Comparison of ENCODE assay signal across 13 mouse cellular contexts in the genomic region with DNA sequence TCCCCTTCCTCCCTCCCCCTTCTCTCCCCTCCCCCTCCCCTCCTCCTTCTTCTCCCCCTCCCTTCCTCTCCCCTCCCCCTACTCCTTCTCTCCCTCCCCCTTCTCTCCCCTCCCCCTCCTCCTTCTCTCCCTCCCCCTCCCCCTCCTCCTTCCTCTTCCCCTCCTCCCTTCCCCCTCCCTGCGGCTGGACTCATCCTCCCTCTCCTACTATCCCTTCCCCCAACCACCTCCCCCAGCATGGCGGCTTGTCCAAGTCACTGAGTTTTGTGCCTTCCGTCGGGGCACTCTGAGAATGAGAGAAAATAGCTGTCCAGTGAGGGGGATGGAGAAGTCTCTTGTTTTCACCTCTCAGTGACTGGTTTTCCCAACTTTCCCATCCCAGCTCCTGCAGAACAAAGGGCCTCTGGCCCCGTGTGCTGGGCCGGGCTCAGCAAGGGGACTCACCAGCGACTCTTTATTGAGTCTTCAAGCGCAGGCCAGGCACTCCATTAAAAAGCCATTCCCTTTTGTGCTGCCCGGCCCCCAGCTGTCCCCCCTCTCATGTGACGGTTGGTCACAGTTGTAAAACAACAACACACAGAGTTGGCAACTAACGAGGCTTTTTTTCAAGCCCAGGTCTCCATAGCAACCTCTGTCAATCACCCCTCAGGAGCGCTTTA.
DNase-seq lines count a peak whose midpoint lies in the region; ATAC-seq and TF ChIP-seq lines count a peak whose summit lies in the region.
"Had no signal": no experiment of that assay in that cellular context is flagged by ENCODE, and none has a peak within 500 bp of the region (broad histone marks: within the 10 kb centered on the region; RNA-seq: fewer than 3 reads in every experiment).

No protein-coding gene starts in this region.

- H3K79me2 ChIP-seq in heart, adult 2 months (replicated peaks; ENCODE audit: control insufficient read depth, insufficient read depth, low read length), result no peaks in the 10 kb centered on the region

- H3K4me1 ChIP-seq in heart, adult 2 months (ENCODE audit: control insufficient read depth, insufficient read depth, low read length), result peaks cover 20% of the 10 kb centered on the region
- H3K4me1 ChIP-seq in hindbrain, embryonic 13.5 days (replicated peaks), result peaks cover 49% of the 10 kb centered on the region
- H3K4me1 ChIP-seq in midbrain, embryonic 16.5 days (ENCODE audit: control insufficient read depth, insufficient read depth, low read length), result peaks cover 14% of the 10 kb centered on the region

- H3K4me2 ChIP-seq in hindbrain, embryonic 13.5 days, result no peak overlapping the region
- no peak overlapping the region for H3K4me2 ChIP-seq in midbrain, embryonic 16.5 days (ENCODE audit: low read length)
- H3K4me2 ChIP-seq: embryonic facial prominence, embryonic 13.5 days; limb, embryonic 13.5 days; stomach, embryonic 15.5 days had no signal

- H3K27ac ChIP-seq in heart, adult 2 months, result peak overlapping the region; percentile 23; the same call in 1 of the 2 replicates
- H3K27ac ChIP-seq in hindbrain, embryonic 13.5 days, result peak overlapping the region; percentile 26; the same call in 1 of the 2 replicates
- no peak overlapping the region for H3K27ac ChIP-seq in midbrain, embryonic 16.5 days (ENCODE audit: low read length)
- H3K27ac ChIP-seq: embryonic facial prominence, embryonic 13.5 days; limb, embryonic 13.5 days; macrophage; stomach, embryonic 15.5 days had no signal

- H3K36me3 ChIP-seq in heart, adult 2 months (ENCODE audit: control insufficient read depth, insufficient read depth, low read length), result peaks cover 3% of the 10 kb centered on the region; the same call in 1 of the 2 replicates
- no peaks in the 10 kb centered on the region for H3K36me3 ChIP-seq in hindbrain, embryonic 13.5 days
- no peaks in the 10 kb centered on the region for H3K36me3 ChIP-seq in midbrain, embryonic 16.5 days (ENCODE audit: control insufficient read depth, insufficient read depth, low read length)
- H3K36me3 ChIP-seq: embryonic facial prominence, embryonic 13.5 days; limb, embryonic 13.5 days; stomach, embryonic 15.5 days had no signal

- TF ChIP-seq EP300 in heart, adult 2 months (IDR thresholded peaks at IDR 0.05; ENCODE audit: insufficient read depth, low read depth, low read length), result no peak

- no peaks in the 10 kb centered on the region for H3K9me3 ChIP-seq in hindbrain, embryonic 13.5 days
- H3K9me3 ChIP-seq in midbrain, embryonic 16.5 days (replicated peaks; ENCODE audit: control insufficient read depth, low read length, poor library complexity, severe bottlenecking), result no peaks in the 10 kb centered on the region
- H3K9me3 ChIP-seq: embryonic facial prominence, embryonic 13.5 days; limb, embryonic 13.5 days; stomach, embryonic 15.5 days had no signal

- no peak overlapping the region for H3K9ac ChIP-seq in heart, adult 2 months (ENCODE audit: low read depth, low read length)
- no peak overlapping the region for H3K9ac ChIP-seq in hindbrain, embryonic 13.5 days
- no peak overlapping the region for H3K9ac ChIP-seq in midbrain, embryonic 16.5 days (ENCODE audit: low read depth, low read length)
- H3K9ac ChIP-seq: embryonic facial prominence, embryonic 13.5 days; limb, embryonic 13.5 days; stomach, embryonic 15.5 days had no signal

- no peak overlapping the region for H3K4me3 ChIP-seq in heart, adult 2 months
- no peak overlapping the region for H3K4me3 ChIP-seq in hindbrain, embryonic 13.5 days
- no peak overlapping the region for H3K4me3 ChIP-seq in midbrain, embryonic 16.5 days (ENCODE audit: low read depth, low read length)
- H3K4me3 ChIP-seq: embryonic facial prominence, embryonic 13.5 days; limb, embryonic 13.5 days; stomach, embryonic 15.5 days had no signal

- TF ChIP-seq CTCF in heart, adult 2 months (IDR thresholded peaks at IDR 0.05), result no peak

- ATAC-seq in hindbrain, embryonic 13.5 days (ENCODE audit: low FRiP score), result peak; percentile 19; the same call in 1 of the 2 replicates
- ATAC-seq in midbrain, embryonic 16.5 days, result peak; percentile 47; the same call in 1 of the 2 replicates

- 34% methylated on average over 12 of the region's 12 CpGs for WGBS in heart, adult 2 months
- 2% methylated on average over 12 of the region's 12 CpGs for WGBS in hindbrain, embryonic 13.5 days
- WGBS in midbrain, embryonic 16.5 days, result 4% methylated on average over 11 of the region's 12 CpGs

- no peak for TF ChIP-seq POLR2A in heart, adult 2 months (IDR thresholded peaks at IDR 0.05; ENCODE audit: insufficient read depth, low read depth, low read length)

- DNase-seq in heart, adult 2 months, result no peak
- DNase-seq in heart, postnatal 4 days, result no peak
- peak; percentile 79 for DNase-seq in embryo, embryonic 10 days (ENCODE audit: low spot score)
- DNase-seq in adrenal gland, postnatal 36 days, result no peak
- no peak for DNase-seq in left cerebral cortex, postnatal 36 days (ENCODE audit: low spot score in 2 of 2)
- DNase-seq in right cerebral cortex, postnatal 10 days (ENCODE audit: low spot score in 2 of 2), result no peak
- DNase-seq: kidney, postnatal 25 days had no signal

- intact Hi-C loops in heart, adult 2 months (cut with DNase I), result no loop called here
- intact Hi-C loops in left cerebral cortex, postnatal 36 days (cut with DNase I), result no loop called here

- H3K27me3 ChIP-seq in heart, adult 2 months (ENCODE audit: control insufficient read depth, insufficient read depth, low read length), result no peaks in the 10 kb centered on the region
- H3K27me3 ChIP-seq in hindbrain, embryonic 13.5 days, result peaks cover 82% of the 10 kb centered on the region
- H3K27me3 ChIP-seq in midbrain, embryonic 16.5 days (ENCODE audit: control insufficient read depth, insufficient read depth, low read depth, low read length), result peaks cover 15% of the 10 kb centered on the region; the same call in 1 of the 2 replicates
